Mouse (Mus musculus): ENCODE results near the gene Neu1. TPM values are rescaled to one million over a fixed set of nuclear protein-coding genes. Genes with fewer than 3 reads are reported as not detected.
A peak's percentile ranks its signal among the peaks of the same experiment; 100 is the strongest.

Neu1 gene
- total and polyA plus RNA-seq, 2 experiments from 2014 or later, result 34.5 to 36.7 TPM

DNA sequence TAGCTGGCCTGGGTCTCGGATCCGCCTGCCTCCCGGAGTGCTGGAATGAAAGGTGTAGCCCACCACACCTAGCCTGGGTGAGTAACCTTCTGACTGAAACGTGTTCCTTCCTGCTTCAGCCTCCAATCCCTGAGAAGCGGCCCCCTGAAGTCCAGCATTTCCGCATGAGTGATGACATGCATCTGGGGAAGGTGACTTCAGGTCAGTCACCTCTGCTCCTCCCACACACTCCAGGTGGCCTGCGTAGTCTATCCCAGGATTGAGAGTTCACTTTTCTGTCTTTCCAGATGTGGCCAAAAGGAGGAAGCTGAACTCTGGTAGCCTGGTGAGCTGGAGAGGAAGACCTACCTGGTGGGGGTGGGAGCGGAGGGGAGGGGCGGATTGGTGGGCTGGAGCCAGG lies 28.2 kb upstream of the Neu1 start:
- Histone ChIP-seq H3K9me3 (ENCODE audit: low read length) (no peaks in the 10 kb centered on the region), H3K36me3 (ENCODE audit: insufficient read depth) (peaks cover 62% of the 10 kb centered on the region)
- ATAC-seq, result no peak

DNA sequence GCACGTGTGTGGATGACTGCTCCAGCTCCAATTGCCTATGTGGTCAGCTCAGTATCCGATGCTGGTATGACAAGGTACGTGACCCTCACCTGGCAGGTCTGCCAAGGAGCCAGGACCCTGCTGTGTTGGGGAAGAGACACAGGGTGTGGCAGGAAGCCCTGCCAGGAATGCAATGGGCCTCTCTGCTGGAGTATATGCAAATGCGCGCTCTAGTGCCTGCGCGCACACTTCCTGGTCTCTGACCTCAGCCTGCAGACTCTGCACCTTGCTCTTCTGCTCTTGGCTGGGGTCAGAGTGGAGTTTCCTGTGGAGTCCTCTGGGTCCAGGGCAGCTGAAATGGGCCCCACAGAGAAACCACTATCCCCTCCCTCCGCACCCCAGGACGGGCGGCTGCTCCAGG lies 20.1 kb upstream of the Neu1 start:
- Histone ChIP-seq H3K9me3 (ENCODE audit: low read length) (no peaks in the 10 kb centered on the region), H3K4me2 (ENCODE audit: low read depth) (no peak overlapping the region), H3K4me1 (ENCODE audit: insufficient read depth) (no peaks in the 10 kb centered on the region), H3K9ac (no peak overlapping the region), H3K27ac (ENCODE audit: low read depth, low read length) (no peak overlapping the region), H3K36me3 (ENCODE audit: insufficient read depth) (peaks cover 78% of the 10 kb centered on the region), H3K4me3 (ENCODE audit: low read depth, low read length) (no peak overlapping the region), H3K27me3 (ENCODE audit: insufficient read depth, low read length) (no peaks in the 10 kb centered on the region)
- no peak for ATAC-seq
- 92% methylated on average over 10 of the region's 10 CpGs for WGBS
- TF ChIP-seq CTCF (IDR thresholded peaks at IDR 0.05; ENCODE audit: low read depth), result no peak
- DNase-seq, result no peak

More for the DNA sequence above, 28.2 kb upstream of the Neu1 start:
- Histone ChIP-seq H3K4me2 (ENCODE audit: low read depth) (no peak overlapping the region), H3K27me3 (ENCODE audit: insufficient read depth, low read length) (no peaks in the 10 kb centered on the region), H3K9ac (no peak overlapping the region), H3K27ac (ENCODE audit: low read depth, low read length) (no peak overlapping the region), H3K4me3 (ENCODE audit: low read depth, low read length) (no peak overlapping the region), H3K4me1 (ENCODE audit: insufficient read depth) (peaks cover 5% of the 10 kb centered on the region; the same call in 1 of the 2 replicates)
- DNase-seq, result no peak
- TF ChIP-seq CTCF (IDR thresholded peaks at IDR 0.05; ENCODE audit: low read depth), result no peak
- WGBS, result 90% methylated on average over 9 of the region's 9 CpGs

DNA sequence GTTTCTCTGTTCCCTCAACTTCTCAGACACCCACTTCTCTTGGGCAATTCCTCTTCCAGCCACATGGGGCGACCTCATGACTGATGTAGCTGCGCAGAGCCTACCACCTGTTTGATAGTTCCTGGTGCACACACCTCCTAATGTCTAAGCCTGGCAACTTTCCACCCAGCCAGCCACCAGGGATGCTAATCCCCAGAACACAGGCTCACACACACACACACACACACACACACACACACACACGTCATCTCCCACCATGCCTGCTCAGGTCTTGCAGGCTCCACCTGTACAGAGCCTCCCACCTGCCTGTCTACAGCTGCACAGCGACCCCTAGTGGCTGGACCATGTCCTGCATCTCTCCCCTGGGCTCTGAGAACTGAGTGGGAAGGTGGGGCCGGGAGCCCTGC lies 19.1 kb upstream of the Neu1 start:
- no peaks in the 10 kb centered on the region for H3K27me3 ChIP-seq (ENCODE audit: insufficient read depth, low read length)
- peak; percentile 87 for TF ChIP-seq CTCF (IDR thresholded peaks at IDR 0.05; ENCODE audit: low read depth)
- DNase-seq, result peak; percentile 75
- H3K9me3 ChIP-seq (ENCODE audit: low read length), result no peaks in the 10 kb centered on the region
- H3K4me2 ChIP-seq (ENCODE audit: low read depth), result no peak overlapping the region
- H3K27ac ChIP-seq (ENCODE audit: low read depth, low read length), result no peak overlapping the region
- no peaks in the 10 kb centered on the region for H3K4me1 ChIP-seq (ENCODE audit: insufficient read depth)
- ATAC-seq, result peak; percentile 74
- H3K4me3 ChIP-seq (ENCODE audit: low read depth, low read length), result no peak overlapping the region
- WGBS, result 44% methylated on average over 5 of the region's 5 CpGs
- no peak overlapping the region for H3K9ac ChIP-seq
- peaks cover 69% of the 10 kb centered on the region for H3K36me3 ChIP-seq (ENCODE audit: insufficient read depth)

DNA sequence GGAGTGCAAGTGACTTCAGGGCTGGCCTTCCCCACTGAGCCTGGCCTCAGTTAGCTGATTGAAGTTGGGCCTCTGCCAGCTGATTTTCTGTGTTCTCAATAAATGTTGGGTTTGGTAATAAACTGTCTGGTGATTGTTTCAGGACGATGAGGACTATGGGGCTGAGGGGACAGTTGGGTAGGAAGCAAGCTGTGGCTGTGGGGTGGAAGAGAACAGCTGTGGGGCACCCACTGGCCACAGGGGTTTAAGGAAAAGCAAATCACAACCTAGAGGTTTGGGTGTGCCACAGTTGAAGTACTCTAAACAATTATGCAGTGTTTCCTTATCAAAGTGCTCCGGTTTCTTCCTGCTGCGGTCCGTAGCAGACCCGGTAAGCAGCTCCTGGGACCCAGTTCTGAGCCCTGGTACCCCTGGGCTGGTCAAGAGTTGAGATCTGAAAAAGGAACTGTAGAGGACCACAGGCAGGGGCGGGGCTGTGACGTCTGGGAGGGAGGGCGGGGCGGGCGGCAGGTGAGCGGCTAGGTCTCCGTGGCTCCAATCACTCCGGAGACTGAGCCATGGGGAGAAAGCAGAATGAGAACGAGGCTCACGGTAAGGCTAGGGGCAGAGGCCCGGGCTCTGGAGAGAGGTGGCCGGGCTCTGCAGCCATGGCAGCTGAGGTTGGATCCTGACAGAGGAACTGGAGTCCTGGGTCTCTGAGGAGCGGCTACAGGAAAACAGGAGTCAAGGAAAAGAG lies 17.0 kb upstream of the Neu1 start, which contains the start of gene Slc44a4:
Gene Slc44a4 (plus strand): TSS at position 537 of the 736 bp plus-strand sequence.
- Histone ChIP-seq H3K36me3 (ENCODE audit: insufficient read depth) (peaks cover 47% of the 10 kb centered on the region), H3K9me3 (ENCODE audit: low read length) (no peaks in the 10 kb centered on the region), H3K4me1 (ENCODE audit: insufficient read depth) (no peaks in the 10 kb centered on the region), H3K27me3 (ENCODE audit: insufficient read depth, low read length) (no peaks in the 10 kb centered on the region), H3K4me2 (ENCODE audit: low read depth) (no peak within 1 kb of the TSS), H3K27ac (ENCODE audit: low read depth, low read length) (no peak within 1 kb of the TSS), H3K9ac (no peak within 1 kb of the TSS), H3K4me3 (ENCODE audit: low read depth, low read length) (no peak within 1 kb of the TSS)
- DNase-seq (no peak), ATAC-seq (no peak)
- WGBS, result 33% methylated on average over 18 of the region's 18 CpGs
- no peak for TF ChIP-seq CTCF (IDR thresholded peaks at IDR 0.05; ENCODE audit: low read depth)

DNA sequence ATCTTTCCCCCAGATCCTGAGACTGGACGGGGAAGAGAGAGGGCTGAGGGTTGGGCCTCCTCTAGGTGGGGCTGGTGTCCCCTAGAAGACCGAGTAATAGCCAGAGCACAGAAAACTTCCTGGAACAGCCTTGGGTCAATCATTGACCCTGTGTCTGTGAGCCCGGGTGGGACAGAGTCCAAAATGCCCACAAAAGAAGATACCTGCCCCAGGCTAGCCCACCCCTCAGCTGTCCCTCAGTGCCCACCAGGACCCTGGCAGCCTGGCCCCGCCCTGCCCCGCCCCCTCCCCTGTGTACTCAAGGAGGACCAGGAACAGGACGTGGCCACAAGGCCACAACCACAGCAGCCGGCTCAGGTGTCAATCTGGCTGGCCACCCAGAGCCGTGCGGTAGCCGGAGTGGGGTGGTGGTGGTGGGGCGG lies 15.6 kb upstream of the Neu1 start:
- Histone ChIP-seq H3K4me3 (ENCODE audit: low read depth, low read length) (no peak overlapping the region), H3K27ac (ENCODE audit: low read depth, low read length) (no peak overlapping the region), H3K4me1 (ENCODE audit: insufficient read depth) (no peaks in the 10 kb centered on the region), H3K27me3 (ENCODE audit: insufficient read depth, low read length) (no peaks in the 10 kb centered on the region), H3K4me2 (ENCODE audit: low read depth) (no peak overlapping the region), H3K36me3 (ENCODE audit: insufficient read depth) (peaks cover 34% of the 10 kb centered on the region), H3K9ac (no peak overlapping the region), H3K9me3 (ENCODE audit: low read length) (no peaks in the 10 kb centered on the region)
- no peak for DNase-seq
- no peak for TF ChIP-seq CTCF (IDR thresholded peaks at IDR 0.05; ENCODE audit: low read depth)
- WGBS, result 24% methylated on average over 9 of the region's 11 CpGs
- ATAC-seq, result no peak

DNA sequence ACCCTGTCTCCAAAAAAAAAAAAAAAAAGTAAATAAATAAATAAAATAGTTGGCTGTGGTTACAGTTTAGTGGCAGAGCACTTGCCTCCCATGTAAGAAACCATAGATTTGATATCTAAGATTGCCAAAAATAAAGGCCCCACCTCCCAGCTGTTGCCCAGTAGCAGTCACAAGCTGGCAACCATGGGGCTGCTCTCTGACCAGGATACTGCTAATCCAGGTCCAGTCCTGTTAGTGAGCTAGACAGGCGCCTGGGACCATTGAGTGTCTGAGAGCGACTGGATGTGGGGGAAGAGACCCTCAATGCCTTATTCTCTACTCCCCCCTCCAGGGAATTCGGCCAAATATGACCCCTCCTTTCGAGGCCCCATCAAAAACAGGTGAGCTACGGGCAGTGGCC lies 14.7 kb upstream of the Neu1 start:
- no peaks in the 10 kb centered on the region for H3K27me3 ChIP-seq (ENCODE audit: insufficient read depth, low read length)
- ATAC-seq, result no peak
- TF ChIP-seq CTCF (IDR thresholded peaks at IDR 0.05; ENCODE audit: low read depth), result no peak
- H3K27ac ChIP-seq (ENCODE audit: low read depth, low read length), result no peak overlapping the region
- no peaks in the 10 kb centered on the region for H3K9me3 ChIP-seq (ENCODE audit: low read length)
- H3K36me3 ChIP-seq (ENCODE audit: insufficient read depth), result peaks cover 25% of the 10 kb centered on the region
- DNase-seq, result no peak
- no peak overlapping the region for H3K4me2 ChIP-seq (ENCODE audit: low read depth)
- no peak overlapping the region for H3K9ac ChIP-seq
- no peaks in the 10 kb centered on the region for H3K4me1 ChIP-seq (ENCODE audit: insufficient read depth)
- H3K4me3 ChIP-seq (ENCODE audit: low read depth, low read length), result no peak overlapping the region
- WGBS, result 92% methylated on average over 5 of the region's 5 CpGs

DNA sequence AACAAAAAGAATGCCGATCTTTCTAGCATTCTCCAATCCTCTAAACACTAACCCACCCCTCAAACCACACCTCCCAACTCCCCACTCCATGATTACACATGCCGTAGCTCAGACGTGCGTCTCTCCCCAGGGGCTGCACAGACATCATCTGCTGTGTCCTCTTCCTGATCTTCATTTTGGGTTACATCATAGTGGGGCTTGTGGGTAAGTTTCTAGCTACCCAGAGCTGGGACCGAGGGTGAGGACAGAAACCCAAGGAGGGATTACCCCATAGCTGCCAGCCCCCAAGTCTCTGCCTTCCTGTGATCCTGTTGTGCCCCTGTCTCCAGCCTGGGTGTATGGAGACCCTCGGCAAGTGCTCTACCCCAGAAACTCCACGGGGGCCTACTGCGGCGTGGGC lies 13.9 kb upstream of the Neu1 start:
- 77% methylated on average over 9 of the region's 9 CpGs for WGBS
- Histone ChIP-seq H3K4me1 (ENCODE audit: insufficient read depth) (no peaks in the 10 kb centered on the region), H3K27ac (ENCODE audit: low read depth, low read length) (no peak overlapping the region), H3K9ac (no peak overlapping the region), H3K9me3 (ENCODE audit: low read length) (no peaks in the 10 kb centered on the region), H3K4me2 (ENCODE audit: low read depth) (no peak overlapping the region), H3K36me3 (ENCODE audit: insufficient read depth) (peaks cover 16% of the 10 kb centered on the region), H3K27me3 (ENCODE audit: insufficient read depth, low read length) (no peaks in the 10 kb centered on the region), H3K4me3 (ENCODE audit: low read depth, low read length) (no peak overlapping the region)
- no peak for TF ChIP-seq CTCF (IDR thresholded peaks at IDR 0.05; ENCODE audit: low read depth)
- DNase-seq (no peak), ATAC-seq (no peak)

All from forebrain, postnatal 0 days (tissue).